Mouse (Mus musculus): ENCODE measurements around the gene Gpr62.

DNA sequence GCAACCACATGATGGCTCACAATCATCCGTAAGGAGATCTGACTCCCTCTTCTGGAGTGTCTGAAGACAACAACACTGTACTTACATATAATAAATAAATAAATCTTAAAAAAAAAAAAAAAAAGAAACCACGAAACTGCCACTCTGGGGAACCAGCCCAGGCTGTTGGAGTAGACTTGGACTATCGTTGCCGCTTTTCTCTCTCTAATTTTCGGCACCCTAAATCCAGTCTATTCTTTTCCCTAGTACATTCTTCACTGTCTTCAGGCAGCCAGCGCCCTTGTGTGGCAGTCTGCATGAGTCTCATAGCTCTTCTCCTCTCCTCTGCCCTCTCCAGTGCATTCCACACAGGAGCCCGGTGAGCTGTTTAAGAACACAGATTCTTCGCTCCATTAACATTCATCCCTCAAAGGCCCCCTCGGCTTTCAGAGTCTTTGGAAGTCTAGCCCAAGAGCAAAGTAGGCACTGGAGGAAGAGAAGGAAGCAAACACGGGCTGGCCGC is 37.0 kb downstream of the Gpr62 start:
- TF ChIP-seq CTCF (IDR thresholded peaks at IDR 0.05; ENCODE audit: low read depth, low read length) (no peak), TAL1 (conservative IDR thresholded peaks at IDR 0.05; ENCODE audit: low read depth, low read length) (no peak), GATA1 (IDR thresholded peaks at IDR 0.05; ENCODE audit: borderline replicate concordance, low read length) (no peak)

All from G1E (cell line).